Mouse (Mus musculus): Measurements from ENCODE around the gene Ccnjl. TPM values are rescaled to one million over a fixed set of nuclear protein-coding genes. Genes with fewer than 3 reads are reported as not detected.

The Ccnjl gene
- polyA plus RNA-seq (2012; ENCODE audit: low replicate concordance) = 1.3 and 1.9 TPM in 2 replicates

GRCm38 (mm10) chr11:43528683-43529499 is at the start of gene Ccnjl:
TSS of gene Ccnjl (plus strand) at chr11:43528784.

GRCm38 (mm10) chr11:43586324-43587090 is 57.9 kb downstream of the Ccnjl start, which contains the start of gene 4933415A04Rik:
TSS of gene 4933415A04Rik (plus strand) at chr11:43587040.

GRCm38 (mm10) chr11:43601440-43601839 is 72.9 kb downstream of the Ccnjl start, which contains the start of gene Fabp6:
TSS of gene Fabp6 (minus strand) at chr11:43601540.

Other genes starting within 250 kb of the Ccnjl start
- gene Pttg1, start 102.5 kb upstream of the Ccnjl start, polyA plus RNA-seq (2012; ENCODE audit: low replicate concordance) = 5.7 and 7.8 TPM in 2 replicates
- gene Slu7, start 95.0 kb upstream of the Ccnjl start, polyA plus RNA-seq (2012; ENCODE audit: low replicate concordance) = 2.9 and 8.1 TPM in 2 replicates
- gene C1qtnf2, start 54.5 kb upstream of the Ccnjl start, polyA plus RNA-seq (2012; ENCODE audit: low replicate concordance) = 0.18 TPM in 1 of 2 replicates, not detected in the other
- not detected in 2 replicates for gene 4933415A04Rik, start 58.3 kb downstream of the Ccnjl start, polyA plus RNA-seq (2012; ENCODE audit: low replicate concordance)
- not detected in 2 replicates for gene Fabp6, start 72.8 kb downstream of the Ccnjl start, polyA plus RNA-seq (2012; ENCODE audit: low replicate concordance)
- gene Pwwp2a, start 153.2 kb downstream of the Ccnjl start, polyA plus RNA-seq (2012; ENCODE audit: low replicate concordance) = 8.2 and 12.1 TPM in 2 replicates
- 3.0 and 14.8 TPM in 2 replicates for gene Ttc1, start 219.2 kb downstream of the Ccnjl start, polyA plus RNA-seq (2012; ENCODE audit: low replicate concordance)

Data from hematopoietic multipotent progenitor cell, adult 10-12 weeks (in vitro differentiated cells).